Mouse (Mus musculus): ENCODE measurements around the gene Tnnt1. TPM values are rescaled to one million over a fixed set of nuclear protein-coding genes. Genes with fewer than 3 reads are reported as not detected.

The Tnnt1 gene
- polyA plus RNA-seq, 1 experiment: 0.28 TPM

GRCm38 (mm10) chr7:4464194-4464824 is 51.9 kb downstream of the Tnnt1 start:
- no peaks in the 10 kb centered on the region for H3K9me3 ChIP-seq (ENCODE audit: control insufficient read depth, low read length)
- peaks cover 16% of the 10 kb centered on the region for H3K27me3 ChIP-seq (ENCODE audit: control insufficient read depth)
- no peaks in the 10 kb centered on the region for H3K36me3 ChIP-seq (ENCODE audit: control insufficient read depth)
- TF ChIP-seq GATA1 (IDR thresholded peaks at IDR 0.05; ENCODE audit: low read length) (no peak), TAL1 (IDR thresholded peaks at IDR 0.05; ENCODE audit: low read length) (no peak)
- no peak overlapping the region for H3K4me3 ChIP-seq (replicated peaks)
- H3K4me1 ChIP-seq (ENCODE audit: control insufficient read depth): no peaks in the 10 kb centered on the region; the same call in 1 of the 2 replicates

- TF ChIP-seq GATA1 (IDR thresholded peaks at IDR 0.05; ENCODE audit: low read length) (no peak), TAL1 (IDR thresholded peaks at IDR 0.05; ENCODE audit: low read length) (no peak)
- Histone ChIP-seq H3K4me3 (replicated peaks) (no peak within 1 kb of the TSS), H3K36me3 (ENCODE audit: control insufficient read depth) (no peaks in the 10 kb centered on the region), H3K27me3 (ENCODE audit: control insufficient read depth) (peaks cover 8% of the 10 kb centered on the region), H3K9me3 (ENCODE audit: control insufficient read depth, low read length) (no peaks in the 10 kb centered on the region), H3K4me1 (ENCODE audit: control insufficient read depth) (no peaks in the 10 kb centered on the region; the same call in 1 of the 2 replicates)
Observed at GRCm38 (mm10) chr7:4460576-4461434, 55.4 kb downstream of the Tnnt1 start, which contains the start of gene Eps8l1. TSS of gene Eps8l1 (plus strand) at chr7:4460674.

Other genes with a start within 250 kb of the Tnnt1 start
- gene Ncr1, start 178.7 kb downstream of the Tnnt1 start, polyA plus RNA-seq (2012): not detected in 2 replicates
- 0.05 TPM in 1 of 2 replicates, not detected in the other for gene Gp6, start 118.6 kb downstream of the Tnnt1 start, polyA plus RNA-seq (2012)
- 0.02 TPM in 1 of 2 replicates, not detected in the other for gene Rdh13, start 70.7 kb downstream of the Tnnt1 start, polyA plus RNA-seq (2012)
- gene Eps8l1, start 55.7 kb downstream of the Tnnt1 start, polyA plus RNA-seq (2012): not detected in 2 replicates
- gene Ppp1r12c, start 14.7 kb downstream of the Tnnt1 start, polyA plus RNA-seq (2012): 10.8 and 16.5 TPM in 2 replicates
- gene Tnni3, start 7.8 kb upstream of the Tnnt1 start, polyA plus RNA-seq (2012): not detected in 2 replicates
- gene Dnaaf3, start 16.1 kb upstream of the Tnnt1 start, polyA plus RNA-seq (2012): 0.02 TPM in 2 replicates
- 0.38 and 0.50 TPM in 2 replicates for gene Syt5, start 31.2 kb upstream of the Tnnt1 start, polyA plus RNA-seq (2012)
- not detected in 2 replicates for gene Ptprh, start 87.7 kb upstream of the Tnnt1 start, polyA plus RNA-seq (2012)
- 2.3 and 2.7 TPM in 2 replicates for gene Tmem86b, start 115.0 kb upstream of the Tnnt1 start, polyA plus RNA-seq (2012)
- 23.5 and 30.2 TPM in 2 replicates for gene Ppp6r1, start 142.6 kb upstream of the Tnnt1 start, polyA plus RNA-seq (2012)
- 12.9 and 13.0 TPM in 2 replicates for gene Hspbp1, start 168.7 kb upstream of the Tnnt1 start, polyA plus RNA-seq (2012)
- 0.01 TPM in 1 of 2 replicates, not detected in the other for gene Brsk1, start 174.2 kb upstream of the Tnnt1 start, polyA plus RNA-seq (2012)
- gene Tmem150b, start 208.9 kb upstream of the Tnnt1 start, polyA plus RNA-seq (2012): not detected in 2 replicates
- gene Kmt5c, start 223.7 kb upstream of the Tnnt1 start, polyA plus RNA-seq (2012): 67.3 and 67.8 TPM in 2 replicates
- gene Cox6b2, start 236.7 kb upstream of the Tnnt1 start, polyA plus RNA-seq (2012): 25.4 and 26.4 TPM in 2 replicates